Mouse (Mus musculus): ENCODE measurements around the gene E2f8. TPM values are rescaled to one million over a fixed set of nuclear protein-coding genes. Genes with fewer than 3 reads are reported as not detected.

The E2f8 gene
- total and polyA plus RNA-seq, 2 experiments from 2014 or later = 0.70 to 1.8 TPM

- Histone ChIP-seq H3K27me3 (ENCODE audit: insufficient read depth, low read length) (peaks cover 11% of the 10 kb centered on the region), H3K4me3 (ENCODE audit: low read depth, low read length) (no peak overlapping the region), H3K27ac (ENCODE audit: low read depth, low read length) (no peak overlapping the region), H3K9ac (replicated peaks; ENCODE audit: low read length, poor library complexity, severe bottlenecking) (no peak overlapping the region), H3K9me3 (ENCODE audit: low read length) (no peaks in the 10 kb centered on the region), H3K4me2 (ENCODE audit: low read depth, low read length, poor library complexity, severe bottlenecking) (no peak overlapping the region), H3K4me1 (ENCODE audit: insufficient read depth, low read length) (peaks cover under 1% of the 10 kb centered on the region; the same call in 1 of the 2 replicates), H3K36me3 (ENCODE audit: insufficient read depth, low read length) (no peaks in the 10 kb centered on the region)
- ATAC-seq (ENCODE audit: low FRiP score) = no peak
- 85% methylated on average over 2 of the region's 2 CpGs for WGBS
- TF ChIP-seq CTCF (IDR thresholded peaks at IDR 0.05) = no peak
- DNase-seq (ENCODE audit: low spot score) = no peak
These were observed 40.9 kb downstream of the E2f8 start for GRCm38 (mm10) chr7:48840545-48840944.

- H3K36me3 ChIP-seq (ENCODE audit: insufficient read depth, low read length) = no peaks in the 10 kb centered on the region
- peaks cover 16% of the 10 kb centered on the region for H3K27me3 ChIP-seq (ENCODE audit: insufficient read depth, low read length)
- no peak overlapping the region for H3K27ac ChIP-seq (ENCODE audit: low read depth, low read length)
- peak; percentile 36 for TF ChIP-seq CTCF (IDR thresholded peaks at IDR 0.05)
- 64% methylated on average over 2 of the region's 2 CpGs for WGBS
- no peak for ATAC-seq (ENCODE audit: low FRiP score)
- DNase-seq (ENCODE audit: low spot score) = no peak
- H3K9me3 ChIP-seq (ENCODE audit: low read length) = no peaks in the 10 kb centered on the region
- H3K4me1 ChIP-seq (ENCODE audit: insufficient read depth, low read length) = peaks cover 8% of the 10 kb centered on the region; the same call in 1 of the 2 replicates
- no peak overlapping the region for H3K4me3 ChIP-seq (ENCODE audit: low read depth, low read length)
- no peak overlapping the region for H3K9ac ChIP-seq (replicated peaks; ENCODE audit: low read length, poor library complexity, severe bottlenecking)
- H3K4me2 ChIP-seq (ENCODE audit: low read depth, low read length, poor library complexity, severe bottlenecking) = no peak overlapping the region
These were observed 43.0 kb downstream of the E2f8 start for GRCm38 (mm10) chr7:48838434-48838833.

- WGBS = 80% methylated on average over 6 of the region's 6 CpGs
- no peak for TF ChIP-seq CTCF (IDR thresholded peaks at IDR 0.05)
- Histone ChIP-seq H3K4me2 (ENCODE audit: low read depth, low read length, poor library complexity, severe bottlenecking) (no peak overlapping the region), H3K27me3 (ENCODE audit: insufficient read depth, low read length) (peaks cover 16% of the 10 kb centered on the region), H3K4me3 (ENCODE audit: low read depth, low read length) (no peak overlapping the region), H3K9ac (replicated peaks; ENCODE audit: low read length, poor library complexity, severe bottlenecking) (no peak overlapping the region), H3K36me3 (ENCODE audit: insufficient read depth, low read length) (no peaks in the 10 kb centered on the region), H3K4me1 (ENCODE audit: insufficient read depth, low read length) (peaks cover 8% of the 10 kb centered on the region; the same call in 1 of the 2 replicates), H3K9me3 (ENCODE audit: low read length) (no peaks in the 10 kb centered on the region), H3K27ac (ENCODE audit: low read depth, low read length) (no peak overlapping the region)
- ATAC-seq (ENCODE audit: low FRiP score) (no peak), DNase-seq (ENCODE audit: low spot score) (no peak)
These were observed 44.4 kb downstream of the E2f8 start for GRCm38 (mm10) chr7:48836949-48837348.

GRCm38 (mm10) chr7:48834989-48835626 is 46.3 kb downstream of the E2f8 start:
- Histone ChIP-seq H3K9ac (replicated peaks; ENCODE audit: low read length, poor library complexity, severe bottlenecking) (no peak overlapping the region), H3K4me1 (ENCODE audit: insufficient read depth, low read length) (peaks cover 8% of the 10 kb centered on the region; the same call in 1 of the 2 replicates), H3K27ac (ENCODE audit: low read depth, low read length) (peak overlapping the region; percentile 34; the same call in 1 of the 2 replicates), H3K9me3 (ENCODE audit: low read length) (no peaks in the 10 kb centered on the region), H3K4me3 (ENCODE audit: low read depth, low read length) (no peak overlapping the region), H3K27me3 (ENCODE audit: insufficient read depth, low read length) (peaks cover 16% of the 10 kb centered on the region), H3K4me2 (ENCODE audit: low read depth, low read length, poor library complexity, severe bottlenecking) (no peak overlapping the region), H3K36me3 (ENCODE audit: insufficient read depth, low read length) (no peaks in the 10 kb centered on the region)
- 34% methylated on average over 12 of the region's 12 CpGs for WGBS
- no peak for TF ChIP-seq CTCF (IDR thresholded peaks at IDR 0.05)
- peak; percentile 22; the same call in 1 of the 2 replicates for ATAC-seq (ENCODE audit: low FRiP score)
- peak; percentile 30 for DNase-seq (ENCODE audit: low spot score)

- 0 out of 2 replicates have a peak, but pooled peaks have one; percentile 41 for ATAC-seq (ENCODE audit: low FRiP score)
These were observed 46.9 kb downstream of the E2f8 start for GRCm38 (mm10) chr7:48834371-48834970.

GRCm38 (mm10) chr7:48832735-48833134 is 48.7 kb downstream of the E2f8 start:
- no peaks in the 10 kb centered on the region for H3K9me3 ChIP-seq (ENCODE audit: low read length)
- peaks cover 8% of the 10 kb centered on the region; the same call in 1 of the 2 replicates for H3K4me1 ChIP-seq (ENCODE audit: insufficient read depth, low read length)
- DNase-seq (ENCODE audit: low spot score) (no peak), ATAC-seq (ENCODE audit: low FRiP score) (no peak)
- peaks cover under 1% of the 10 kb centered on the region; the same call in 1 of the 2 replicates for H3K36me3 ChIP-seq (ENCODE audit: insufficient read depth, low read length)
- no peak overlapping the region for H3K9ac ChIP-seq (replicated peaks; ENCODE audit: low read length, poor library complexity, severe bottlenecking)
- no peak overlapping the region for H3K4me3 ChIP-seq (ENCODE audit: low read depth, low read length)
- TF ChIP-seq CTCF (IDR thresholded peaks at IDR 0.05) = no peak
- H3K27ac ChIP-seq (ENCODE audit: low read depth, low read length) = no peak overlapping the region
- WGBS = 79% methylated on average over 1 of the region's 1 CpGs
- 0 out of 2 replicates have a peak, but pooled peaks cover 6% of the 10 kb centered on the region for H3K27me3 ChIP-seq (ENCODE audit: insufficient read depth, low read length)
- no peak overlapping the region for H3K4me2 ChIP-seq (ENCODE audit: low read depth, low read length, poor library complexity, severe bottlenecking)

More at GRCm38 (mm10) chr7:48834371-48834970, 46.9 kb downstream of the E2f8 start:
- Histone ChIP-seq H3K36me3 (ENCODE audit: insufficient read depth, low read length) (no peaks in the 10 kb centered on the region), H3K9me3 (ENCODE audit: low read length) (no peaks in the 10 kb centered on the region), H3K9ac (replicated peaks; ENCODE audit: low read length, poor library complexity, severe bottlenecking) (no peak overlapping the region), H3K27me3 (ENCODE audit: insufficient read depth, low read length) (peaks cover 16% of the 10 kb centered on the region), H3K4me1 (ENCODE audit: insufficient read depth, low read length) (peaks cover 8% of the 10 kb centered on the region; the same call in 1 of the 2 replicates), H3K27ac (ENCODE audit: low read depth, low read length) (0 out of 2 replicates have a peak overlapping the region, but pooled peaks have one; percentile 34), H3K4me3 (ENCODE audit: low read depth, low read length) (no peak overlapping the region), H3K4me2 (ENCODE audit: low read depth, low read length, poor library complexity, severe bottlenecking) (no peak overlapping the region)
- peak; percentile 31 for DNase-seq (ENCODE audit: low spot score)
- 40% methylated on average over 4 of the region's 4 CpGs for WGBS
- TF ChIP-seq CTCF (IDR thresholded peaks at IDR 0.05) = no peak
